Mouse (Mus musculus): Measurements from ENCODE around the gene Map3k5. TPM values are rescaled to one million over a fixed set of nuclear protein-coding genes. Genes with fewer than 3 reads are reported as not detected.
A peak's percentile ranks its signal among the peaks of the same experiment; 100 is the strongest.

Gene Map3k5
- 4.0 and 4.9 TPM in 2 replicates for polyA plus RNA-seq (2012; rRNA removed)

DNA sequence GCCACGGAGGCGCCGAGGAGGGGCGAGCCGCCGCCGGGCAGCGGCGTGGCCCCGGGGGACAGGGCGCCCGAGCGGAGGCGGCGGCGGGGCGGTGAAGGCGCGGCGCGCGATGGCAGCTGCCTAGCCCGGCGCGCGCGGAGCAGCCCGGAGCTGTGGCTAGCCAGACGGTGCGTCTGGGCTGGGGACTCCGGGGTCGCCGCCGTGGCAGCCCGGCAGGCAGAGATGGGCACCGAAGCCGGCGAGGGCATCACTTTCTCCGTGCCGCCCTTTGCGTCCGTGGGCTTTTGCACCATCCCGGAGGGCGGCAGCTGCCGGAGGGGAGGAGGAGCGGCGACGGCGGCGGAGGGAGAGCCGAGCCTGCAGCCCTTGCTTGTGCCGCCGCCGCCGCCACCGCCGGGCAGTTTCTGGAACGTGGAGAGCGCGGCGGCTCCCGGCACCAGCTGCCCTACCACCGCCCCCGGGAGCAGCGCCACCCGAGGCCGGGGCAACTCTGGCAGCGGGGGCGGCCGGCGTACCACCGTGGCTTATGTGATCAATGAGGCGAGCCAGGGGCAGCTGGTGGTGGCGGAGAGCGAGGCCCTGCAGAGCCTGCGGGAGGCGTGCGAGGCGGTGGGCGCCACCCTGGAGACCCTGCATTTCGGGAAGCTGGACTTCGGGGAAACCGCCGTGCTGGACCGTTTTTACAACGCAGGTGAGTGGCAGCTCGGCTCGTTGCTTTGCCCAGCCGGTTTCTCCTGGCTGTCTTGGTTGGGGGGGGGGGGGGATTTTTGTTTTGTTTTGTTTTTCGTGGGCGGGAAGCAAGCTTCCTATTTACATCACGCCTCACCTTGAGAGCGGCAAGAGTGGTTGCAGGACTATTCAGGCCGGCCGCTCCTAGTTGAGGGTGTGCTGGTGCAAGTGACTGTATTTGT, at the start of gene Map3k5:
TSS of gene Map3k5 (plus strand) at position 89 of the 911 bp plus-strand sequence.
- Histone ChIP-seq H3K27ac (ENCODE audit: insufficient read depth, low read length) (peak within 1 kb of the TSS; percentile 83), H3K4me3 (ENCODE audit: extremely low read depth, insufficient read depth, insufficient read length) (peak within 1 kb of the TSS; percentile 98), H3K36me3 (ENCODE audit: control insufficient read depth, insufficient read depth, low read length) (no peaks in the 10 kb centered on the region), H3K27me3 (ENCODE audit: control insufficient read depth, insufficient read depth, low read length) (no peaks in the 10 kb centered on the region), H3K4me1 (ENCODE audit: control insufficient read depth, insufficient read depth, insufficient read length) (peaks cover 19% of the 10 kb centered on the region)
- TF ChIP-seq CTCF (IDR thresholded peaks at IDR 0.05; ENCODE audit: extremely low read depth, insufficient read depth, insufficient read length, insufficient replicate concordance): no peak
- TF ChIP-seq POLR2A (IDR thresholded peaks at IDR 0.05; ENCODE audit: low read depth, low read length): no peak
- DNase-seq (ENCODE audit: low read depth in 1 of 2, low spot score in 2 of 2): peak in 1 of 2 experiments; percentile 55
- WGBS: under 1% methylated on average over 77 of the region's 95 CpGs

GRCm38 (mm10) chr10:19886249-19886648, 48.0 kb upstream of the Map3k5 start:
- no peak for DNase-seq (ENCODE audit: low read depth in 1 of 2, low spot score in 2 of 2)
- no peak overlapping the region for H3K4me3 ChIP-seq (ENCODE audit: extremely low read depth, insufficient read depth, insufficient read length)
- no peaks in the 10 kb centered on the region for H3K4me1 ChIP-seq (ENCODE audit: control insufficient read depth, insufficient read depth, insufficient read length)
- no peak for TF ChIP-seq POLR2A (IDR thresholded peaks at IDR 0.05; ENCODE audit: low read depth, low read length)
- TF ChIP-seq CTCF (IDR thresholded peaks at IDR 0.05; ENCODE audit: extremely low read depth, insufficient read depth, insufficient read length, insufficient replicate concordance): no peak
- 46% methylated on average over 3 of the region's 3 CpGs for WGBS
- H3K27me3 ChIP-seq (ENCODE audit: control insufficient read depth, insufficient read depth, low read length): no peaks in the 10 kb centered on the region
- peaks cover 9% of the 10 kb centered on the region for H3K36me3 ChIP-seq (ENCODE audit: control insufficient read depth, insufficient read depth, low read length)
- no peak overlapping the region for H3K27ac ChIP-seq (ENCODE audit: insufficient read depth, low read length)

DNA sequence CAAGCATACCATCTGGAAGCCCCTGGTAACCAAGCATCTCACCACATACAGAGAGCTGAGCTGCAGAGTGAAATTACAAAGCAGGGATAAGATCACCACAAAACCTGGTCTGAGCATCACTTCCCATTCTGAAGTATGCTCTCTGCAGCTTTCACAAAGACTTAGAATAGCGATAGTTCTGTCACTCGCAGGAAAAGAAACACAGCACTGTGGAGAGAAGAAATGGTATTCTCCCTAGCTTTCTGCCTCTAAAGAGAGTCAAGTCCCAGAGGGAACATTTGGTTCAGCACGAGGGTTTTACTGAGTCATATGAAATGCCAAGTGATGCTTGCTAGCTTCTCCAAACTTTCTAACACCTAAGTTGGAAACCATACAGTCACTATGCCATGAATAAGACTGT, 44.4 kb upstream of the Map3k5 start:
- 46% methylated on average over 3 of the region's 3 CpGs for WGBS
- no peak for DNase-seq (ENCODE audit: low read depth in 1 of 2, low spot score in 2 of 2)
- H3K27ac ChIP-seq (ENCODE audit: insufficient read depth, low read length): no peak overlapping the region
- no peak for TF ChIP-seq POLR2A (IDR thresholded peaks at IDR 0.05; ENCODE audit: low read depth, low read length)
- H3K4me1 ChIP-seq (ENCODE audit: control insufficient read depth, insufficient read depth, insufficient read length): no peaks in the 10 kb centered on the region
- no peak overlapping the region for H3K4me3 ChIP-seq (ENCODE audit: extremely low read depth, insufficient read depth, insufficient read length)
- H3K27me3 ChIP-seq (ENCODE audit: control insufficient read depth, insufficient read depth, low read length): no peaks in the 10 kb centered on the region
- H3K36me3 ChIP-seq (ENCODE audit: control insufficient read depth, insufficient read depth, low read length): peaks cover 10% of the 10 kb centered on the region

- Histone ChIP-seq H3K27me3 (ENCODE audit: control insufficient read depth, insufficient read depth, low read length) (no peaks in the 10 kb centered on the region), H3K4me3 (ENCODE audit: extremely low read depth, insufficient read depth, insufficient read length) (no peak overlapping the region), H3K27ac (ENCODE audit: insufficient read depth, low read length) (no peak overlapping the region), H3K36me3 (ENCODE audit: control insufficient read depth, insufficient read depth, low read length) (peaks cover 9% of the 10 kb centered on the region; the same call in 1 of the 2 replicates), H3K4me1 (ENCODE audit: control insufficient read depth, insufficient read depth, insufficient read length) (no peaks in the 10 kb centered on the region)
- TF ChIP-seq CTCF (IDR thresholded peaks at IDR 0.05; ENCODE audit: extremely low read depth, insufficient read depth, insufficient read length, insufficient replicate concordance) (no peak), POLR2A (IDR thresholded peaks at IDR 0.05; ENCODE audit: low read depth, low read length) (no peak)
- DNase-seq (ENCODE audit: low read depth in 1 of 2, low spot score in 2 of 2): no peak
- 37% methylated on average over 3 of the region's 3 CpGs for WGBS
These were observed 42.6 kb upstream of the Map3k5 start for GRCm38 (mm10) chr10:19891686-19892085.

DNA sequence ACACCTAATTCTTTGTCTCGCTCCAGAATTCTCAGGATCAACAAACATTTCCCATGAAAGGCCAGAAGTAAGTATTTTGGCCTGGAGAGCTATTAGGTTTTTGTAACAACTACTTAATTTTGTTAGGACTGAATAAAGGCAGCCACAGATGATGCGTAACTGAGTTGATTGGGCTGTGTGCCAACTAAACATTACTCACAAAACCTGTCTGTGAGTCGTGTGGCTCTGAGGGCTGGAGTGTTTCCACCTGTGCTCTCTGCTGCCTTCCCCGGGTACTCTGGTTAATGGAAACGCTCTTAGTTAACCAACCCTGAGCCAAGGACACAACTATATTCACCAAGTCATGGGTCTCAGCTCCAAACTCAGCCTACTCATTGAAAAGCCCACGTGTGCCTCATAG, 41.1 kb upstream of the Map3k5 start:
- no peak overlapping the region for H3K27ac ChIP-seq (ENCODE audit: insufficient read depth, low read length)
- H3K27me3 ChIP-seq (ENCODE audit: control insufficient read depth, insufficient read depth, low read length): no peaks in the 10 kb centered on the region
- no peak overlapping the region for H3K4me3 ChIP-seq (ENCODE audit: extremely low read depth, insufficient read depth, insufficient read length)
- 85% methylated on average over 6 of the region's 6 CpGs for WGBS
- H3K4me1 ChIP-seq (ENCODE audit: control insufficient read depth, insufficient read depth, insufficient read length): no peaks in the 10 kb centered on the region
- TF ChIP-seq POLR2A (IDR thresholded peaks at IDR 0.05; ENCODE audit: low read depth, low read length) (no peak), CTCF (IDR thresholded peaks at IDR 0.05; ENCODE audit: extremely low read depth, insufficient read depth, insufficient read length, insufficient replicate concordance) (no peak)
- DNase-seq (ENCODE audit: low read depth in 1 of 2, low spot score in 2 of 2): no peak
- peaks cover 8% of the 10 kb centered on the region; the same call in 1 of the 2 replicates for H3K36me3 ChIP-seq (ENCODE audit: control insufficient read depth, insufficient read depth, low read length)

GRCm38 (mm10) chr10:19893976-19894375, 40.3 kb upstream of the Map3k5 start:
- peak; percentile 30 to 33 for DNase-seq (ENCODE audit: low read depth in 1 of 2, low spot score in 2 of 2)
- Histone ChIP-seq H3K4me1 (ENCODE audit: control insufficient read depth, insufficient read depth, insufficient read length) (no peaks in the 10 kb centered on the region), H3K36me3 (ENCODE audit: control insufficient read depth, insufficient read depth, low read length) (peaks cover 11% of the 10 kb centered on the region; the same call in 1 of the 2 replicates), H3K27ac (ENCODE audit: insufficient read depth, low read length) (no peak overlapping the region), H3K27me3 (ENCODE audit: control insufficient read depth, insufficient read depth, low read length) (no peaks in the 10 kb centered on the region), H3K4me3 (ENCODE audit: extremely low read depth, insufficient read depth, insufficient read length) (no peak overlapping the region)
- 18% methylated on average over 4 of the region's 4 CpGs for WGBS
- TF ChIP-seq CTCF (IDR thresholded peaks at IDR 0.05; ENCODE audit: extremely low read depth, insufficient read depth, insufficient read length, insufficient replicate concordance) (peak; percentile 34; the same call in 1 of the 2 replicates), POLR2A (IDR thresholded peaks at IDR 0.05; ENCODE audit: low read depth, low read length) (no peak)

GRCm38 (mm10) chr10:19900191-19900590, 34.1 kb upstream of the Map3k5 start:
- no peaks in the 10 kb centered on the region for H3K4me1 ChIP-seq (ENCODE audit: control insufficient read depth, insufficient read depth, insufficient read length)
- H3K27me3 ChIP-seq (ENCODE audit: control insufficient read depth, insufficient read depth, low read length): no peaks in the 10 kb centered on the region
- H3K27ac ChIP-seq (ENCODE audit: insufficient read depth, low read length): no peak overlapping the region
- no peak for DNase-seq (ENCODE audit: low read depth in 1 of 2, low spot score in 2 of 2)
- peaks cover 10% of the 10 kb centered on the region for H3K36me3 ChIP-seq (ENCODE audit: control insufficient read depth, insufficient read depth, low read length)
- WGBS: 81% methylated on average over 2 of the region's 2 CpGs
- TF ChIP-seq CTCF (IDR thresholded peaks at IDR 0.05; ENCODE audit: extremely low read depth, insufficient read depth, insufficient read length, insufficient replicate concordance): no peak
- H3K4me3 ChIP-seq (ENCODE audit: extremely low read depth, insufficient read depth, insufficient read length): no peak overlapping the region

Measured in spleen, adult 2 months (tissue).